Mouse (Mus musculus): ENCODE data around the gene A930018P22Rik. TPM values are rescaled to one million over a fixed set of nuclear protein-coding genes. Genes with fewer than 3 reads are reported as not detected.
"Not testable (repeated sequence)": the region's sequence is repeated elsewhere in the genome, so short reads cannot be mapped to it uniquely, and the experiment has no call there.

The A930018P22Rik gene
- 0.48 and 0.88 TPM in 2 replicates for polyA plus RNA-seq (2015; fragmentation: Nextera tagmentation; extraction: Ambion mirVana)

GRCm38 (mm10) chr2:104122505-104123378 lies at the start of gene A930018P22Rik:
Gene A930018P22Rik (plus strand): TSS chr2:104122769.
- H3K4me3 ChIP-seq (ENCODE audit: low read depth, low read length), result peak within 1 kb of the TSS; percentile 58
- H3K4me1 ChIP-seq (replicated peaks; ENCODE audit: control insufficient read depth, insufficient read depth, low read length), result no peaks in the 10 kb centered on the region; the same call in 1 of the 2 replicates
- H3K27ac ChIP-seq (ENCODE audit: low read depth, low read length), result peak within 1 kb of the TSS; percentile 82
- no peaks in the 10 kb centered on the region for H3K36me3 ChIP-seq (ENCODE audit: control insufficient read depth, insufficient read depth)
- H3K9me3 ChIP-seq (ENCODE audit: control insufficient read depth), result no peaks in the 10 kb centered on the region
- no peaks in the 10 kb centered on the region for H3K27me3 ChIP-seq (replicated peaks; ENCODE audit: control insufficient read depth, insufficient read depth, low read length)
- ATAC-seq, result peak; percentile 87
- under 1% methylated on average over 74 of the region's 74 CpGs for WGBS
- TF ChIP-seq CTCF (IDR thresholded peaks at IDR 0.05; ENCODE audit: low read depth), result peak; percentile 7; the same call in 1 of the 2 replicates
- peak within 1 kb of the TSS; percentile 98 for H3K4me2 ChIP-seq (replicated peaks; ENCODE audit: low read depth)
- H3K9ac ChIP-seq (ENCODE audit: low read depth, low read length), result peak within 1 kb of the TSS; percentile 79

DNA sequence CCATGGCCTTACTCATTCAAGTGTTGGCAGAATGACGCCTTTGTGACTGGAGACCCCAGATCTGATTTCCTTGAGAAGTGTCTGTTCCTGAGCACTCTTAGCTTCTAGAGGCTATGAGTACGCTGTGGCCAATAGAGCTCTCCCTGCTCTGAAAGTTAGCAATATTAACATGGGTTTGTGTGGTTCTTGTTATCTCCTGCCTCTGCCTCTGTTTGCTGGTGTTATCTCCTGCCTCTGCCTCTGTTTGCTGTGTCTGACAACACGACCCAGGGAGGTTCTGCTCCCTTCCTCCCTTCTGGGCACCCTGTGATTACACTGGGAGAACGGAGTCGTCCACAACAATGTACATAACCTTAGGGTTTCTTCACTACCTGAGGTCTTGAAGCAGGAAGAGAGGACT lies 44.3 kb upstream of the A930018P22Rik start:
- not testable (repeated sequence) for H3K36me3 ChIP-seq (ENCODE audit: control insufficient read depth, insufficient read depth); H3K4me1 ChIP-seq (replicated peaks; ENCODE audit: control insufficient read depth, insufficient read depth, low read length); ATAC-seq; H3K27ac ChIP-seq (ENCODE audit: low read depth, low read length); H3K9ac ChIP-seq (ENCODE audit: low read depth, low read length); H3K9me3 ChIP-seq (ENCODE audit: control insufficient read depth); H3K4me2 ChIP-seq (replicated peaks; ENCODE audit: low read depth); H3K4me3 ChIP-seq (ENCODE audit: low read depth, low read length); H3K27me3 ChIP-seq (replicated peaks; ENCODE audit: control insufficient read depth, insufficient read depth, low read length)
- WGBS, result 55% methylated on average over 5 of the region's 5 CpGs

- WGBS, result no CpG with 5 or more reads among the region's 1 CpGs
- not testable (repeated sequence) for H3K9ac ChIP-seq (ENCODE audit: low read depth, low read length)
- ATAC-seq, result peak; percentile 67
These were observed 41.0 kb upstream of the A930018P22Rik start for GRCm38 (mm10) chr2:104081436-104082050.

DNA sequence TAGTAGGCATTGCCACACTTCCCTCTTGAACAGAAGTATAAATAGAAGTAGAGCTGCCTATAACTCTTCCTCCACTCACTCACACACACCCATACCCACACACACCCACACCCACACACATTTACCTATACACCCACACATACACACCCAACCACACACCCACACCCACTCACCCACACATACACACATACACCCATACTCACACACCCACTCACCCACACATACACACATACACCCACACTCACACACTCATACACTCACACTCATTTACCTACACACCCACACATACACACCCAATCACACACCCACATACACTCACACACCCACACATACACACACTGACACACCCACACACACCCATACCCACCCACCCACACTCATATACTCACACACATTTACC lies 40.1 kb upstream of the A930018P22Rik start:
- Histone ChIP-seq H3K27me3 (replicated peaks; ENCODE audit: control insufficient read depth, insufficient read depth, low read length) (no peaks in the 10 kb centered on the region), H3K27ac (ENCODE audit: low read depth, low read length) (no peak overlapping the region), H3K4me2 (replicated peaks; ENCODE audit: low read depth) (no peak overlapping the region), H3K9me3 (ENCODE audit: control insufficient read depth) (no peaks in the 10 kb centered on the region), H3K9ac (ENCODE audit: low read depth, low read length) (no peak overlapping the region), H3K36me3 (ENCODE audit: control insufficient read depth, insufficient read depth) (no peaks in the 10 kb centered on the region), H3K4me3 (ENCODE audit: low read depth, low read length) (no peak overlapping the region), H3K4me1 (replicated peaks; ENCODE audit: control insufficient read depth, insufficient read depth, low read length) (no peaks in the 10 kb centered on the region)
- 0 out of 2 replicates have a peak, but pooled peaks have one; percentile 22 for ATAC-seq
- no peak for TF ChIP-seq CTCF (IDR thresholded peaks at IDR 0.05; ENCODE audit: low read depth)

More at GRCm38 (mm10) chr2:104081436-104082050, 41.0 kb upstream of the A930018P22Rik start:
- not testable (repeated sequence) for H3K4me2 ChIP-seq (replicated peaks; ENCODE audit: low read depth); H3K27me3 ChIP-seq (replicated peaks; ENCODE audit: control insufficient read depth, insufficient read depth, low read length); H3K36me3 ChIP-seq (ENCODE audit: control insufficient read depth, insufficient read depth); H3K4me1 ChIP-seq (replicated peaks; ENCODE audit: control insufficient read depth, insufficient read depth, low read length); H3K4me3 ChIP-seq (ENCODE audit: low read depth, low read length); H3K27ac ChIP-seq (ENCODE audit: low read depth, low read length); H3K9me3 ChIP-seq (ENCODE audit: control insufficient read depth)

DNA sequence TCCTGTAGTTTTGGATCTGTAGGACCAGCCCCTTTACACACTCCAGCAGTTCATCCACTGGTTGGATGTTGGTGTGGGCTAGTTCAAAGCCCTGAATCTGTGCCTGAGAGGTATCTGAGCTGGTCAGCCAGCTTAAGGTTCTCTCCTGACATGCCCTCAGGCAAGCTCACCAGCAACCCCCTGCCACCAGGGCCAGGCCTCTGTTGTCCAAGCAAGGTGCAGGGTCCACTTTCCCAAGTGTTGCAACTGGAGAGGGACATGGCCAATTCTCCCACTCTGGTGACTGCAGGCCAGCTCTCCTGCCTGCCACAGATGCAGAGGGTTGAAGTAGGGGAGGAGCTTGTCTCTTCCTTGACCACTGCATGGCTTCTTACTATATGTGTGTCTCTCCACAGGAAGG lies 38.5 kb upstream of the A930018P22Rik start:
- ATAC-seq; H3K9me3 ChIP-seq (ENCODE audit: control insufficient read depth); H3K27ac ChIP-seq (ENCODE audit: low read depth, low read length); H3K4me3 ChIP-seq (ENCODE audit: low read depth, low read length); H3K36me3 ChIP-seq (ENCODE audit: control insufficient read depth, insufficient read depth); H3K27me3 ChIP-seq (replicated peaks; ENCODE audit: control insufficient read depth, insufficient read depth, low read length); H3K9ac ChIP-seq (ENCODE audit: low read depth, low read length); H3K4me2 ChIP-seq (replicated peaks; ENCODE audit: low read depth); H3K4me1 ChIP-seq (replicated peaks; ENCODE audit: control insufficient read depth, insufficient read depth, low read length): not testable (repeated sequence)

- ATAC-seq; H3K9ac ChIP-seq (ENCODE audit: low read depth, low read length); H3K4me3 ChIP-seq (ENCODE audit: low read depth, low read length); H3K27ac ChIP-seq (ENCODE audit: low read depth, low read length); H3K4me2 ChIP-seq (replicated peaks; ENCODE audit: low read depth); H3K36me3 ChIP-seq (ENCODE audit: control insufficient read depth, insufficient read depth); H3K4me1 ChIP-seq (replicated peaks; ENCODE audit: control insufficient read depth, insufficient read depth, low read length); H3K9me3 ChIP-seq (ENCODE audit: control insufficient read depth); H3K27me3 ChIP-seq (replicated peaks; ENCODE audit: control insufficient read depth, insufficient read depth, low read length): not testable (repeated sequence)
- WGBS, result 91% methylated on average over 1 of the region's 1 CpGs
These were observed 35.0 kb upstream of the A930018P22Rik start for GRCm38 (mm10) chr2:104087562-104087961.

All from intestine, postnatal 0 days (tissue).